Mouse (Mus musculus): ENCODE measurements at regions not wholly inside any gene's neighbourhood (a gene's known extent, or its start where the extent isn't known, plus 50 kb on each side); places are given as distances from the start of the nearest gene placed in this dataset.

DNA sequence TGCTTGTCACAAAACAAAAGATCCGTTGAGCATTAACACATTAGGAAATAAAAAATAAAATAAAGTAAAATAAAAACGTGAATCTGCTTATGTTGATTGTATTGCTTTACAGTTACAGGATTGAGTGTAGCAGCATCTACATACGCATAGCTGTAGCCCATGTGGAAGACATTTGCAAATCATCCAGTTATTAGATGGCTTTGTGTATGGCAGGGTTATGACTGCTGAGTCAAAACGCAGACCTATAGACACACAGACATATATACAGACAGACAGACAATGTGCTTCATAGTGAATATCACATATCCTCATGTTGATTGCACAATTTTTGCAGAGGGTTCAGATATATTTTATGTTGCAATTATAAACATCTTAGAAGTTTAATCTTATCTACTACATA lies 64.5 kb downstream of the Gm11146 start:
- 80% methylated on average over 4 of the region's 4 CpGs for WGBS
- Histone ChIP-seq H3K36me3 (ENCODE audit: insufficient read depth, low read length) (no peaks in the 10 kb centered on the region), H3K9me3 (replicated peaks; ENCODE audit: low read length) (no peaks in the 10 kb centered on the region), H3K27ac (no peak overlapping the region), H3K9ac (ENCODE audit: low read depth, low read length) (no peak overlapping the region), H3K4me1 (replicated peaks; ENCODE audit: insufficient read depth, low read length) (no peaks in the 10 kb centered on the region), H3K27me3 (ENCODE audit: insufficient read depth, low read length) (no peaks in the 10 kb centered on the region), H3K4me3 (replicated peaks; ENCODE audit: low read depth, low read length) (no peak overlapping the region), H3K4me2 (ENCODE audit: low read length) (peak overlapping the region; percentile 35)
- no peak for ATAC-seq (replicated peaks; ENCODE audit: low FRiP score, low read depth)
- DNase-seq (ENCODE audit: low spot score), result no peak
- no peak for TF ChIP-seq CTCF (IDR thresholded peaks at IDR 0.05; ENCODE audit: low read depth)

DNA sequence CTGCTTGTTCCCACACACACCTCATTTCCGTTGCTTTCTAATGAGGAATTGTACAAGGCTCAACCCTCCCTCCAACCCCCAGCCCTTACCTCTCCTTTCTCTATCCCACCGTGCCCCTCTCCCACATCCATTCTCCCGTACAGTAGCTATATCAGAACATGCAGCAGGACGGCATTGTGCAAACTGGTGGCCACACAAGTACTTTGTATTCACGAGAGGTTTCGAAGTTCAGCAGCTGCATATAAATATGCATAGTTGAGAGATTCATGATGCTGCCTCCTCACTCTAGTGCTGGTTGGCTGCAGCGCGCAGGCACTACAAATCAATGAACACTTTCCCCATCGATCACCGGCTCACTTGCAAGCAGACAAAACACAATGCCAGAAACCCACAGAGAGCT lies 65.1 kb downstream of the Gm11146 start:
- H3K27me3 ChIP-seq (ENCODE audit: insufficient read depth, low read length), result no peaks in the 10 kb centered on the region
- no peak overlapping the region for H3K9ac ChIP-seq (ENCODE audit: low read depth, low read length)
- H3K4me1 ChIP-seq (replicated peaks; ENCODE audit: insufficient read depth, low read length), result no peaks in the 10 kb centered on the region
- WGBS, result 57% methylated on average over 10 of the region's 10 CpGs
- ATAC-seq (replicated peaks; ENCODE audit: low FRiP score, low read depth) (no peak), DNase-seq (ENCODE audit: low spot score) (peak; percentile 54)
- no peak for TF ChIP-seq CTCF (IDR thresholded peaks at IDR 0.05; ENCODE audit: low read depth)
- H3K27ac ChIP-seq, result no peak overlapping the region
- H3K9me3 ChIP-seq (replicated peaks; ENCODE audit: low read length), result no peaks in the 10 kb centered on the region
- no peaks in the 10 kb centered on the region for H3K36me3 ChIP-seq (ENCODE audit: insufficient read depth, low read length)
- peak overlapping the region; percentile 35 for H3K4me2 ChIP-seq (ENCODE audit: low read length)
- H3K4me3 ChIP-seq (replicated peaks; ENCODE audit: low read depth, low read length), result no peak overlapping the region

DNA sequence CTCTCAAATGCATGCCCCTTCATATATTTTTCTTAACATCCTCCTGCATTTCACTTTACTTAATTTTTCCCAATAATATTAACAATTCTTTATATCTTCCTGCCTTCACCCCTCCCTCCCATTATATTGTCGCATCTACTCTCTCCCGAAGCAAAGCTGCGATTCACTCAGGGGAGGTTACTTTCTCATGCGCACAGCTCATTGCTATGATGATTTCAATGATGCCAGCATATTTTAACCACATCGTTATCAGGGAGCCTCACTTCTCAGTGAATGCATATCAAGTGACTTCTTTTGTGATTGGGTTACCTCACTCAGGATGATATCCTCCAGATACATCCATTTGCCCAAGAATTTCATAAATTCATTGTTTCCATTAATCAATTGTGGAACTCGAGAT lies 65.6 kb downstream of the Gm11146 start:
- no peaks in the 10 kb centered on the region for H3K27me3 ChIP-seq (ENCODE audit: insufficient read depth, low read length)
- no peak overlapping the region for H3K27ac ChIP-seq

DNA sequence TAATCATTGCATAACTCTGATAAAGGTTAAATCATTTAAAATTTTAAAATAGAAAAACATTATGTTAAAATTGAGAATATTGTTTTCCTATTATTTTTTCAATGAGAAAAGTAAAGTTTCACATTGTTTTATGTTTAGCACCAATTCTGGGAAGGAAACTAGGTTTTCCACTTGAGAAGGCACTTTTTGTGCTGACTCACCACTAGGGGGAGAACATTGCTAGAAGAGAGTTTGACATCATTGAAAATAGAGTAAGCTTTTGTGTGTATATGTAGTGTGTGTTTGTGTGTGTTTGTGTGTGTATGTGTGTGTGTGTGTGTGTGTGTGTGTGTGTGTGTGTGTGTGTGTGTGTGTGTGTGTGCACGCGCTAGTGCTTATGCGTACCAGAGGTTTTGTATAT lies 66.9 kb downstream of the Gm11146 start:
- ATAC-seq (replicated peaks; ENCODE audit: low FRiP score, low read depth), result no peak
- Histone ChIP-seq H3K4me3 (replicated peaks; ENCODE audit: low read depth, low read length) (no peak overlapping the region), H3K4me2 (ENCODE audit: low read length) (no peak overlapping the region), H3K27ac (no peak overlapping the region), H3K9me3 (replicated peaks; ENCODE audit: low read length) (no peaks in the 10 kb centered on the region; the same call in 1 of the 2 replicates), H3K36me3 (ENCODE audit: insufficient read depth, low read length) (no peaks in the 10 kb centered on the region), H3K27me3 (ENCODE audit: insufficient read depth, low read length) (no peaks in the 10 kb centered on the region), H3K4me1 (replicated peaks; ENCODE audit: insufficient read depth, low read length) (no peaks in the 10 kb centered on the region), H3K9ac (ENCODE audit: low read depth, low read length) (no peak overlapping the region)
- TF ChIP-seq CTCF (IDR thresholded peaks at IDR 0.05; ENCODE audit: low read depth), result peak; percentile 76
- DNase-seq (ENCODE audit: low spot score), result peak; percentile 80
- WGBS, result 89% methylated on average over 3 of the region's 3 CpGs

More for the DNA sequence above, 65.6 kb downstream of the Gm11146 start:
- Histone ChIP-seq H3K4me1 (replicated peaks; ENCODE audit: insufficient read depth, low read length) (no peaks in the 10 kb centered on the region), H3K9me3 (replicated peaks; ENCODE audit: low read length) (no peaks in the 10 kb centered on the region), H3K9ac (ENCODE audit: low read depth, low read length) (no peak overlapping the region), H3K4me2 (ENCODE audit: low read length) (peak overlapping the region; percentile 35), H3K4me3 (replicated peaks; ENCODE audit: low read depth, low read length) (no peak overlapping the region), H3K36me3 (ENCODE audit: insufficient read depth, low read length) (no peaks in the 10 kb centered on the region)
- ATAC-seq (replicated peaks; ENCODE audit: low FRiP score, low read depth), result no peak
- WGBS, result 67% methylated on average over 6 of the region's 6 CpGs
- TF ChIP-seq CTCF (IDR thresholded peaks at IDR 0.05; ENCODE audit: low read depth), result no peak
- DNase-seq (ENCODE audit: low spot score), result no peak

DNA sequence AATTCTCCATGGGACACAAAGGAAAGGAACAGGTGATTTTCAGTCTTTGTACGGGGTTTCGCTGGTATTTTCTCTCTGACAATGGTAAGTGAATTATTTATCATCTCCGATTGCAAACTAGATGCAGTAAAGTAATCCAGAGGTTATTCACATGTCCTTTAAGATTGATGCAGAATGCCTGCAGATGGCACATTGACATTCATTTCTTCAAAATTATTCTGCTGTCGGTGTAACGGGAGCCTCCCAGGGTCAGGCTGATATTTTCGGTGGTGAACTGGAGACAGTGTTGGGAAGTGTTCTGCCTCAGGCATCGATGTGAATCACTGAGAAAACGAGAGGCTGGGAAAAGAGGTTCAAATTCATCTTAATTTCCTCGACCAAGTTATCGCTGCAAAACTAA lies 70.3 kb downstream of the Gm11146 start:
- Histone ChIP-seq H3K36me3 (ENCODE audit: insufficient read depth, low read length) (no peaks in the 10 kb centered on the region), H3K4me1 (replicated peaks; ENCODE audit: insufficient read depth, low read length) (no peaks in the 10 kb centered on the region), H3K27ac (no peak overlapping the region), H3K9me3 (replicated peaks; ENCODE audit: low read length) (no peaks in the 10 kb centered on the region; the same call in 1 of the 2 replicates), H3K27me3 (ENCODE audit: insufficient read depth, low read length) (no peaks in the 10 kb centered on the region), H3K9ac (ENCODE audit: low read depth, low read length) (no peak overlapping the region), H3K4me3 (replicated peaks; ENCODE audit: low read depth, low read length) (no peak overlapping the region), H3K4me2 (ENCODE audit: low read length) (no peak overlapping the region)
- no peak for TF ChIP-seq CTCF (IDR thresholded peaks at IDR 0.05; ENCODE audit: low read depth)
- no peak for DNase-seq (ENCODE audit: low spot score)
- no peak for ATAC-seq (replicated peaks; ENCODE audit: low FRiP score, low read depth)
- WGBS, result 88% methylated on average over 10 of the region's 10 CpGs

DNA sequence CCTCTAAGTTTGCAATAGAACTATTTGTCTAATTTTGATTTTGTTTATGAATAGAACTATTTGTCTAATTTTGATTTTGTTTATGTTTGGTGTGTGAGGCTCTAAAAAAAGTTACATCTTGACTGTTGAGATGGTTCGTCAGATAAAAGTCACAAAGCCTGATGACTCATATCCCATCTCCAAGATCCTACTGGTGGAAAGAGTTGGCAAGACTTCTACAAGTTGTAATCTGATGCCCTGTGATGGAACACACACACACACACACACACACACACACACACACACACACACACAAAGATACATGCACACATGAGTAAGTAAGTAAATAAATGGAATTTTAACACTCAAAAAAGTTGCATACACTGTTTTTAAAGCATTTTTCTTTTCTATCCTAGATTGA lies 73.9 kb downstream of the Gm11146 start:
- WGBS, result 63% methylated on average over 1 of the region's 1 CpGs
- Histone ChIP-seq H3K36me3 (ENCODE audit: insufficient read depth, low read length) (no peaks in the 10 kb centered on the region), H3K4me1 (replicated peaks; ENCODE audit: insufficient read depth, low read length) (no peaks in the 10 kb centered on the region), H3K4me2 (ENCODE audit: low read length) (no peak overlapping the region), H3K4me3 (replicated peaks; ENCODE audit: low read depth, low read length) (no peak overlapping the region), H3K9ac (ENCODE audit: low read depth, low read length) (no peak overlapping the region), H3K27ac (no peak overlapping the region), H3K27me3 (ENCODE audit: insufficient read depth, low read length) (no peaks in the 10 kb centered on the region), H3K9me3 (replicated peaks; ENCODE audit: low read length) (no peaks in the 10 kb centered on the region; the same call in 1 of the 2 replicates)
- ATAC-seq (replicated peaks; ENCODE audit: low FRiP score, low read depth) (no peak), DNase-seq (ENCODE audit: low spot score) (no peak)
- no peak for TF ChIP-seq CTCF (IDR thresholded peaks at IDR 0.05; ENCODE audit: low read depth)

DNA sequence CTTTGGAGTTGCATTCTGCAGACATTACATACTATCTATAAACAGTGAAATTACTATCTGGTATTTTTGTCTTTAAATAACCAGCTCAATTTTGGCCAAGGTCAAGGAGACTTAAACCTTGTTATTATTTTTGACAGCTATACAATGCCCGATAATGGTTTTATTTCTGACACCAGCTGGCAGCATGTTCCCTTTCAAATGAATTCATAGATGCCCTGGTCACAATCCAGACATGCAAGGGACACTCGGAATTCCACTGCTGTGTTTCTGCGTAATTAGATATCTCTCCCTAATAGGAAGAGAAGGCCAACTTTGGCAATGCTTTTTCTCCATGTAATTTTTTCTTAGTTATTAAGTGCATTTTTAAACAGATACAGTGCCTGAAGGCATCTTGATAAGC lies 87.3 kb downstream of the Gm11146 start:
- H3K36me3 ChIP-seq (ENCODE audit: insufficient read depth, low read length), result no peaks in the 10 kb centered on the region
- H3K4me3 ChIP-seq (replicated peaks; ENCODE audit: low read depth, low read length), result no peak overlapping the region
- 72% methylated on average over 3 of the region's 3 CpGs for WGBS
- H3K27me3 ChIP-seq (ENCODE audit: insufficient read depth, low read length), result no peaks in the 10 kb centered on the region
- no peak for TF ChIP-seq CTCF (IDR thresholded peaks at IDR 0.05; ENCODE audit: low read depth)
- no peak overlapping the region for H3K27ac ChIP-seq
- no peak overlapping the region for H3K9ac ChIP-seq (ENCODE audit: low read depth, low read length)
- ATAC-seq (replicated peaks; ENCODE audit: low FRiP score, low read depth), result no peak
- no peak for DNase-seq (ENCODE audit: low spot score)
- H3K9me3 ChIP-seq (replicated peaks; ENCODE audit: low read length), result no peaks in the 10 kb centered on the region
- H3K4me1 ChIP-seq (replicated peaks; ENCODE audit: insufficient read depth, low read length), result no peaks in the 10 kb centered on the region
- H3K4me2 ChIP-seq (ENCODE audit: low read length), result no peak overlapping the region
